Mouse (Mus musculus): Measurements from ENCODE around the gene Trpc2. TPM values are rescaled to one million over a fixed set of nuclear protein-coding genes. Genes with fewer than 3 reads are reported as not detected.

Trpc2 gene
- polyA plus RNA-seq, 1 experiment from 2014 or later, result not detected

DNA sequence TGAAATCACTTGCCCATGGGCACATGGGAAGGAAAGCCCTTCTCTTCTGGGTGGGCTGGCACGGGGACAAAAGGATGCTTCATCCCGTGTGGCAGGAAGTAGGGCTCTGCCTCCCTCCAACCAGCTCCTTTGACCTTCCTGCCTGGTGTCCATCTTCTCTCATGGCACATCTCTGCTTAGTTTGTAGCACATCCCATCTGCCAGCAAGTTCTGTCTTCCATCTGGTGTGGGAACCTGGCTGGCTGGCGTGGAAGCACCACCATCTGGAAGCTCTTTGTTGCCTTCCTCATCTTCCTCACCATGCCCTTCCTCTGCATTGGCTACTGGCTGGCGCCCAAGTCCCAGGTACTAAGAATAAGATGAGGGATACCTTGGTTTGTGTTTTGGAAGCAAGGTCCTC is 4.4 kb downstream of the Trpc2 start:
- Histone ChIP-seq H3K27me3 (ENCODE audit: control insufficient read depth, insufficient read depth, low read length) (no peaks in the 10 kb centered on the region), H3K9ac (ENCODE audit: low read length) (no peak overlapping the region), H3K4me2 (ENCODE audit: low read depth) (no peak overlapping the region), H3K36me3 (ENCODE audit: control insufficient read depth, insufficient read depth, low read length) (0 out of 2 replicates have a peak, but pooled peaks cover 2% of the 10 kb centered on the region), H3K4me1 (ENCODE audit: control insufficient read depth, insufficient read depth, low read length) (no peaks in the 10 kb centered on the region), H3K4me3 (ENCODE audit: low read depth, low read length) (no peak overlapping the region), H3K9me3 (ENCODE audit: control insufficient read depth, low read length) (no peaks in the 10 kb centered on the region), H3K27ac (ENCODE audit: low read depth, low read length) (no peak overlapping the region)
- ATAC-seq (ENCODE audit: insufficient read depth, low FRiP score, low TSS enrichment) (no peak), DNase-seq (ENCODE audit: low spot score) (no peak)
- 87% methylated on average over 4 of the region's 4 CpGs for WGBS

DNA sequence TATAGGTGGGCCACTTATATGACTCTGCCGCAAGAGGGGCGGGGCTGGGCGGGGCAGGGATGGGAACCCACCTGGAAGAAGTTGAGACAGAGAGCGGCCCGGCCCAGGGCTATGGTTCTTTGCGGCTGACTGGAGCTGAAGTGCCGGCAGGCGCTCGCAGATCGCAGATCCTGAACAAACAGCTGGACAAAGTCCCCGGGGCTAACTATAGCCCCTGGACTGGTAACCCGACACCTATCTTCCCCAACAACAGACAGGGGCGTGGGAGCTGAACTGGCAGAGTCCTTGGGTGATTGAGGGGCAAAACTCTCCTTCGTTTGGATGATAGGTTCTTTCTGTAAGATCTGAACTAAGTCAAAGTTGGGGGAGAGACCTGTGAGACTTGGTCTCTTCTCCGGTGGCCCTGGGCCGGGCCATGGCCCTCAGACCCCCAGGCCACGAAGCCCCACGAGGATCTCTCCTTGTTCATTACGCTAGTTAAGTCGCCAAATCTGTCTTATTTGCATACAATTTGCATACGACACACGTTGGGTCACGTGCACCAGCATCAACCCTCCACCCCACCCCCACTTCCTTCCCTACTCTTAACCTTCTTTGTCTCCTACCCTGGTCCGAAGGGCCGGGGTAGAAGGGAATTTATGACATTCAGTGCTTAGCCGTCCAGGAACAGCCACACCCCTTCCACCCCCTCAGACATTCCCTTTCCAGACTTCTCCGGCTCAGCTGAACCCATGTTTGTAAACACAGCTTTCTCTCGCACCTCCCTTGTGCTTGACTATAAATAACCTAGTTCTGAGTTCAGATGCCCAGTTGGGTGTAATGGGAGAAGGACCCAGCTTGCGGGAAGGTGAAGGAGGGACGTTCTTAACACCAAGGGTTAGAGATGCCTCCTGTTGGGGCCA is 17.1 kb downstream of the Trpc2 start:
- no peak overlapping the region for H3K27ac ChIP-seq (ENCODE audit: low read depth, low read length)
- DNase-seq (ENCODE audit: low spot score) (peak; percentile 63), ATAC-seq (ENCODE audit: insufficient read depth, low FRiP score, low TSS enrichment) (peak; percentile 86)
- H3K27me3 ChIP-seq (ENCODE audit: control insufficient read depth, insufficient read depth, low read length), result no peaks in the 10 kb centered on the region
- H3K36me3 ChIP-seq (ENCODE audit: control insufficient read depth, insufficient read depth, low read length), result no peaks in the 10 kb centered on the region
- H3K4me3 ChIP-seq (ENCODE audit: low read depth, low read length), result peak overlapping the region; percentile 21
- WGBS, result 2% methylated on average over 30 of the region's 30 CpGs
- H3K4me1 ChIP-seq (ENCODE audit: control insufficient read depth, insufficient read depth, low read length), result peaks cover 6% of the 10 kb centered on the region; the same call in 1 of the 2 replicates
- H3K4me2 ChIP-seq (ENCODE audit: low read depth), result peak overlapping the region; percentile 51
- H3K9me3 ChIP-seq (ENCODE audit: control insufficient read depth, low read length), result no peaks in the 10 kb centered on the region
- peak overlapping the region; percentile 52 for H3K9ac ChIP-seq (ENCODE audit: low read length)

DNA sequence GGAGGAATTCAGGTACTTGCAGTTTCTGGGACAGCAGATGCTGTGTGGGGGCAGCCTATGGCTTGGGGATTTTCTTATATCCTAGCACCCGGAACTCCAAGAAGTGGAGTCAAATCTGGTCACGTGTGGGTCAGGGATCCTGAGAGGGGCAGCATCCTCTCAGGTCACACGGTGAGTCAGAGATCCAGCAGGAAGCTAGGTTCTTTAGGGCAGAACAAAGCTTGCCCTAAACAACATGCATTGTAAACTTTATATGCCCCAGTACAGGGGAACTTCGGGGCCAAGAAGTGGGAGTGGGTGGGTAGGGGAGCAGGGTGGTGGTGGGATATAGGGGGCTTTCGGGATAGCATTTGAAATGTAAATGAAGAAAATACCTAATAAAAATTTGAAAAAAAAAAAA is 18.0 kb downstream of the Trpc2 start:
- H3K9ac ChIP-seq (ENCODE audit: low read length), result no peak overlapping the region

DNA sequence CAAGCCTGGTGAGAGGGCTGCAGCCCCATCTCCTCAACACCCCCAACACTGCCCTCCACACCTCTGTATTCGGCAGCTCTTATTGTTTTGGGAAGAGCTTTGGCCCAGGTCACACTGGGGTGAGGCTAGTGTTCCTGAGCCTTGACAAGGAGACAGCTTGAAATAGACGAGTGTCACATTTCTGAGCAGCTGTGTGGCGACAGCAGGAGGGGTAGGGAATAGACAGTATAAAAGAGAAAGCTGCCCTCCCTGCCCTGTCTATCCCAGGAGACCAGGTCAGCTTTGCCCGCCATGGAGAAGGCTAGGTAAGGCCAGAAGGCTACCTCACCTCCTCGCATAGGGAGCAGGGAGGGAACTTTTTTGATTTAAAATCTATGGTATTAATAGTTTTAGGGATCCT is 18.6 kb downstream of the Trpc2 start, which contains the start of gene Art1:
Gene Art1 (plus strand): TSS at position 257 of the 400 bp plus-strand sequence.
- Histone ChIP-seq H3K4me1 (ENCODE audit: control insufficient read depth, insufficient read depth, low read length) (peaks cover 6% of the 10 kb centered on the region; the same call in 1 of the 2 replicates), H3K4me2 (ENCODE audit: low read depth) (peak within 1 kb of the TSS; percentile 51; the same call in 1 of the 2 replicates), H3K4me3 (ENCODE audit: low read depth, low read length) (no peak within 1 kb of the TSS), H3K27ac (ENCODE audit: low read depth, low read length) (no peak within 1 kb of the TSS), H3K9ac (ENCODE audit: low read length) (no peak within 1 kb of the TSS), H3K9me3 (ENCODE audit: control insufficient read depth, low read length) (no peaks in the 10 kb centered on the region), H3K36me3 (ENCODE audit: control insufficient read depth, insufficient read depth, low read length) (no peaks in the 10 kb centered on the region), H3K27me3 (ENCODE audit: control insufficient read depth, insufficient read depth, low read length) (no peaks in the 10 kb centered on the region)
- 27% methylated on average over 5 of the region's 5 CpGs for WGBS
- no peak for ATAC-seq (ENCODE audit: insufficient read depth, low FRiP score, low TSS enrichment)
- no peak for DNase-seq (ENCODE audit: low spot score)

More for the DNA sequence above, 18.0 kb downstream of the Trpc2 start:
- 32% methylated on average over 5 of the region's 5 CpGs for WGBS
- no peaks in the 10 kb centered on the region for H3K9me3 ChIP-seq (ENCODE audit: control insufficient read depth, low read length)
- H3K4me3 ChIP-seq (ENCODE audit: low read depth, low read length), result no peak overlapping the region
- ATAC-seq (ENCODE audit: insufficient read depth, low FRiP score, low TSS enrichment) (no peak), DNase-seq (ENCODE audit: low spot score) (no peak)
- no peaks in the 10 kb centered on the region for H3K27me3 ChIP-seq (ENCODE audit: control insufficient read depth, insufficient read depth, low read length)
- no peak overlapping the region for H3K27ac ChIP-seq (ENCODE audit: low read depth, low read length)
- no peak overlapping the region for H3K4me2 ChIP-seq (ENCODE audit: low read depth)
- H3K36me3 ChIP-seq (ENCODE audit: control insufficient read depth, insufficient read depth, low read length), result no peaks in the 10 kb centered on the region
- H3K4me1 ChIP-seq (ENCODE audit: control insufficient read depth, insufficient read depth, low read length), result peaks cover 6% of the 10 kb centered on the region; the same call in 1 of the 2 replicates

DNA sequence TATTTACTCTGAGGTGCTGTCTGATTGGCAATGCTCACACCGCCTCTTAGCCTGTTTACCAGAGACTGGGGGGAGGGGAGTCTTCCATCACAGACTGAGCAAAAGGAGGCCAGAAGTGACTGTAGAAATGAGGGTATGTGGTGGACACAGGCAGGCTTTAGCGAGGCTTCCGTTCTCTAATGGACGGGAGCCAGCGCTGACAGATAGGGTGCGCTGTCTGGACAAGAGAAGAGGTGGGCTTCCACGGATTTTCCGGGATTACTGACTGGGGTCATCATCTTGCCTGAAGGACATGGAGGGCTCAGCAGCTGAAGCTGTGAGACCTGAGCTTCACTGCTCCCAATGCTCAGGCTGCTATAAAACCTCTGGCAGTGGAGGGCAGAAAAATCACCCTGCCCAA is 19.3 kb downstream of the Trpc2 start:
- H3K4me3 ChIP-seq (ENCODE audit: low read depth, low read length), result no peak overlapping the region
- ATAC-seq (ENCODE audit: insufficient read depth, low FRiP score, low TSS enrichment) (no peak), DNase-seq (ENCODE audit: low spot score) (no peak)
- H3K9me3 ChIP-seq (ENCODE audit: control insufficient read depth, low read length), result no peaks in the 10 kb centered on the region
- H3K4me1 ChIP-seq (ENCODE audit: control insufficient read depth, insufficient read depth, low read length), result peaks cover 6% of the 10 kb centered on the region; the same call in 1 of the 2 replicates
- 45% methylated on average over 8 of the region's 8 CpGs for WGBS
- H3K27me3 ChIP-seq (ENCODE audit: control insufficient read depth, insufficient read depth, low read length), result no peaks in the 10 kb centered on the region
- no peak overlapping the region for H3K4me2 ChIP-seq (ENCODE audit: low read depth)
- no peak overlapping the region for H3K27ac ChIP-seq (ENCODE audit: low read depth, low read length)
- H3K9ac ChIP-seq (ENCODE audit: low read length), result no peak overlapping the region
- H3K36me3 ChIP-seq (ENCODE audit: control insufficient read depth, insufficient read depth, low read length), result no peaks in the 10 kb centered on the region

DNA sequence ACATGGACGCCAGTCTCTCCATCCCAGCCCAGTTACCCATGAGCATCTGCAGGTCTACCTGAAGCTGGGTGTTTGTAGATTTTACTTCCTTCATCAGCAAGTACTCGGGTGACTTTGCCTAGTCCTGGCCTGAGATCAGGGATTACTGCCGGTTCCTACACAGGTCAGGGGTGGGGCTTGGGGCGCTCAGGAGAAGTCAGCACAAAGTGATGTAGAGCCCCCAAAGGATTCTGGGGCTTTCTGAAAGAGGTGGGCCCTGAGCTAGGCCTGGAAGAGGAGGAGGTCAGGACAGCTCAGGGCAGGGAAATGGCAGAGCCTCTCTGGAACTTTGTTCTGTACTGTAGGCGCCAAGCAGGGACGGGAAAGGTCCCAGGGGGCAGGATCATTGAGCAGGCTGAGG is 19.8 kb downstream of the Trpc2 start:
- H3K9me3 ChIP-seq (ENCODE audit: control insufficient read depth, low read length), result no peaks in the 10 kb centered on the region
- H3K36me3 ChIP-seq (ENCODE audit: control insufficient read depth, insufficient read depth, low read length), result no peaks in the 10 kb centered on the region
- 43% methylated on average over 6 of the region's 6 CpGs for WGBS
- no peak overlapping the region for H3K4me2 ChIP-seq (ENCODE audit: low read depth)
- H3K27me3 ChIP-seq (ENCODE audit: control insufficient read depth, insufficient read depth, low read length), result no peaks in the 10 kb centered on the region
- ATAC-seq (ENCODE audit: insufficient read depth, low FRiP score, low TSS enrichment) (no peak), DNase-seq (ENCODE audit: low spot score) (no peak)
- H3K4me1 ChIP-seq (ENCODE audit: control insufficient read depth, insufficient read depth, low read length), result peaks cover 6% of the 10 kb centered on the region; the same call in 1 of the 2 replicates
- no peak overlapping the region for H3K4me3 ChIP-seq (ENCODE audit: low read depth, low read length)
- no peak overlapping the region for H3K27ac ChIP-seq (ENCODE audit: low read depth, low read length)
- no peak overlapping the region for H3K9ac ChIP-seq (ENCODE audit: low read length)

DNA sequence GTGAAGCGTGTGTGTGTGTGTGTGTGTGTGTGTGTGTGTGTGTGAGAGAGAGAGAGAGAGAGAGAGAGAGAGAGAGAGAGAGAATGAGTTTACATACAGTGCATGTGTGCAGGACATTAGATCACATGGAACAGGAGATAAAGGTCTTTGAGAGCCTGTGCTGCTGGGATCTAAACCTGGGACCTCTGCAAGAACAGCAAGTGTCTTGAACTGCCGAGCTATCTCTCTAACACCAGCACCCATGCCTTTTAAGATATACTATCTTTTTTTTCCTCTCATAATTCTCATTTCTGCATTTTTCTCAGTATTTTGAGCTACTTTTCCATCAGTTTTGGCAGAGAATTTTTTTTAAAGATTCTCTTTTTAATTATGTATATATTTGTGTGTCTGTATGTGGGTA is 20.6 kb downstream of the Trpc2 start:
- H3K4me1 ChIP-seq (ENCODE audit: control insufficient read depth, insufficient read depth, low read length), result peaks cover 6% of the 10 kb centered on the region; the same call in 1 of the 2 replicates
- WGBS, result 94% methylated on average over 2 of the region's 2 CpGs
- H3K36me3 ChIP-seq (ENCODE audit: control insufficient read depth, insufficient read depth, low read length), result no peaks in the 10 kb centered on the region
- no peak for DNase-seq (ENCODE audit: low spot score)
- no peak overlapping the region for H3K4me3 ChIP-seq (ENCODE audit: low read depth, low read length)
- no peaks in the 10 kb centered on the region for H3K9me3 ChIP-seq (ENCODE audit: control insufficient read depth, low read length)
- no peaks in the 10 kb centered on the region for H3K27me3 ChIP-seq (ENCODE audit: control insufficient read depth, insufficient read depth, low read length)
- H3K9ac ChIP-seq (ENCODE audit: low read length), result no peak overlapping the region
- no peak overlapping the region for H3K4me2 ChIP-seq (ENCODE audit: low read depth)
- H3K27ac ChIP-seq (ENCODE audit: low read depth, low read length), result no peak overlapping the region
- ATAC-seq (ENCODE audit: insufficient read depth, low FRiP score, low TSS enrichment), result no peak

DNA sequence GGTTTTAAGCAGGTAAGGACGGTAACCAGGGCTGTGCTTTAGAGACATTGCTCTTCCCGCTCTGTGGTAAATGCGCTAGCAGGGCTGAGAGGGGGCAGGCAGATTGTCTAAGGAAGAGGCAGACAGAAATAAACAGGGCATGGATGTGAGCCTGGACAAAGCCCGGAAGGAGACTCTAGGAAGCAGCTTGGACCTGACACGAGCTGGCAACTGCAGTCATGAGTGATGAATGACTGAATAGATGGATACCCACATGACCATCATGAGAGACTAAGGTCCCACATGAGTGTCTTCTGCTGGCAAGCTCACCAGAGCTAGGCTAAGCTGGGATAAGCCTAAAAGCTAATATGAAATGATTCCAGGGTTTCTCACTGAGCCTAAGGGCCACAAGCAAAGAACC is 21.2 kb downstream of the Trpc2 start:
- ATAC-seq (ENCODE audit: insufficient read depth, low FRiP score, low TSS enrichment) (no peak), DNase-seq (ENCODE audit: low spot score) (no peak)
- Histone ChIP-seq H3K9ac (ENCODE audit: low read length) (no peak overlapping the region), H3K4me1 (ENCODE audit: control insufficient read depth, insufficient read depth, low read length) (peaks cover 6% of the 10 kb centered on the region; the same call in 1 of the 2 replicates), H3K4me2 (ENCODE audit: low read depth) (no peak overlapping the region), H3K4me3 (ENCODE audit: low read depth, low read length) (no peak overlapping the region), H3K9me3 (ENCODE audit: control insufficient read depth, low read length) (no peaks in the 10 kb centered on the region), H3K27me3 (ENCODE audit: control insufficient read depth, insufficient read depth, low read length) (no peaks in the 10 kb centered on the region), H3K36me3 (ENCODE audit: control insufficient read depth, insufficient read depth, low read length) (no peaks in the 10 kb centered on the region), H3K27ac (ENCODE audit: low read depth, low read length) (no peak overlapping the region)
- 80% methylated on average over 5 of the region's 5 CpGs for WGBS

DNA sequence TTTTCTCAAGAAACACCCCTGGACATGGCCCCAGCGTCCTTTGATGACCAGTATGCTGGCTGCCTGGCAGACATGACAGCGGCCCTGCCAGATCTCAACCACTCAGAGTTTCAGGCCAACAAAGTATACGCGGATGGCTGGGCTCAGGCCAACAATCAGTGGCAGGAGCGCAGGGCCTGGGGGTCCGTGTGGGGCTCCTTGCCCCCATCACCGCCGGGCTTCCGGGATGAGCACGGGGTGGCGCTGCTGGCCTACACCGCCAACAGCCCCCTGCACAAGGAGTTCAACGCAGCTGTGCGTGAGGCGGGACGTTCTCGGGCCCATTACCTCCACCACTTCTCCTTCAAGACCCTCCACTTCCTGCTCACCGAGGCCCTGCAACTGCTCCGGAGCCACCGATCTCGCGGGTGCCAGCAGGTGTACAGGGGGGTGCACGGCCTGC is 23.8 kb downstream of the Trpc2 start:
- Histone ChIP-seq H3K9me3 (ENCODE audit: control insufficient read depth, low read length) (no peaks in the 10 kb centered on the region), H3K36me3 (ENCODE audit: control insufficient read depth, insufficient read depth, low read length) (no peaks in the 10 kb centered on the region), H3K27me3 (ENCODE audit: control insufficient read depth, insufficient read depth, low read length) (no peaks in the 10 kb centered on the region), H3K4me3 (ENCODE audit: low read depth, low read length) (peak overlapping the region; percentile 19; the same call in 1 of the 2 replicates), H3K27ac (ENCODE audit: low read depth, low read length) (no peak overlapping the region), H3K4me2 (ENCODE audit: low read depth) (peak overlapping the region; percentile 42), H3K9ac (ENCODE audit: low read length) (peak overlapping the region; percentile 45), H3K4me1 (ENCODE audit: control insufficient read depth, insufficient read depth, low read length) (no peaks in the 10 kb centered on the region)
- DNase-seq (ENCODE audit: low spot score) (no peak), ATAC-seq (ENCODE audit: insufficient read depth, low FRiP score, low TSS enrichment) (no peak)
- 28% methylated on average over 22 of the region's 23 CpGs for WGBS
